In genomic region chr15:8716330-8716964, GRCm38 (mm10) we compare ENCODE assay signal across 8 mouse cellular contexts. TPM values are rescaled to one million over a fixed set of nuclear protein-coding genes. Genes with fewer than 3 reads are reported as not detected.
DNase-seq lines count a peak whose midpoint lies in the region; ATAC-seq and TF ChIP-seq lines count a peak whose summit lies in the region.

No protein-coding gene starts in this region.

- TF ChIP-seq CTCF in intestine, postnatal 0 days (IDR thresholded peaks at IDR 0.05; ENCODE audit: low read depth) = no peak
- no peak for TF ChIP-seq CTCF in cerebellum, adult 2 months (IDR thresholded peaks at IDR 0.05; ENCODE audit: borderline replicate concordance, insufficient read depth, low read depth, low read length)

- H3K4me3 ChIP-seq in lung, embryonic 15.5 days = no peak overlapping the region
- no peak overlapping the region for H3K4me3 ChIP-seq in embryonic facial prominence, embryonic 14.5 days (ENCODE audit: low read depth, low read length)
- no peak overlapping the region for H3K4me3 ChIP-seq in intestine, postnatal 0 days (ENCODE audit: low read depth, low read length)
- no peak overlapping the region for H3K4me3 ChIP-seq in neural tube, embryonic 15.5 days (replicated peaks)
- H3K4me3 ChIP-seq in cerebellum, adult 2 months (replicated peaks; ENCODE audit: insufficient read depth, low read depth, low read length) = no peak overlapping the region

- DNase-seq in lung, postnatal 10 days = no peak
- DNase-seq in embryonic facial prominence, embryonic 14.5 days (ENCODE audit: low spot score) = no peak
- DNase-seq in cerebellum, adult 2 months = no peak
- DNase-seq in B cell, adult 2 months = no peak
- no peak for DNase-seq in adipocyte (ENCODE audit: low spot score)

- no peak for TF ChIP-seq POLR2A in cerebellum, adult 2 months (IDR thresholded peaks at IDR 0.05; ENCODE audit: borderline replicate concordance, insufficient read depth, low read length)

- WGBS in lung, embryonic 15.5 days = 21% methylated on average over 12 of the region's 12 CpGs
- WGBS in embryonic facial prominence, embryonic 14.5 days = 20% methylated on average over 12 of the region's 12 CpGs
- 21% methylated on average over 12 of the region's 12 CpGs for WGBS in intestine, postnatal 0 days
- 5% methylated on average over 12 of the region's 12 CpGs for WGBS in neural tube, embryonic 15.5 days
- whole genome bisulfite sequencing in cerebellum, adult 2 months = 23% methylated on average over 12 of the region's 12 CpGs

- peaks cover 11% of the 10 kb centered on the region; the same call in 1 of the 2 replicates for H3K4me1 ChIP-seq in lung, embryonic 15.5 days
- H3K4me1 ChIP-seq in embryonic facial prominence, embryonic 14.5 days (ENCODE audit: control insufficient read depth, insufficient read depth, low read length) = peaks cover 12% of the 10 kb centered on the region; the same call in 1 of the 2 replicates
- H3K4me1 ChIP-seq in intestine, postnatal 0 days (replicated peaks; ENCODE audit: control insufficient read depth, insufficient read depth, low read length) = no peaks in the 10 kb centered on the region
- H3K4me1 ChIP-seq in neural tube, embryonic 15.5 days = peaks cover 11% of the 10 kb centered on the region
- no peaks in the 10 kb centered on the region for H3K4me1 ChIP-seq in cerebellum, adult 2 months (ENCODE audit: control insufficient read depth, insufficient read depth, low read length)

- H3K9me3 ChIP-seq in lung, embryonic 15.5 days = no peaks in the 10 kb centered on the region
- H3K9me3 ChIP-seq in embryonic facial prominence, embryonic 14.5 days (ENCODE audit: control insufficient read depth, low read length) = no peaks in the 10 kb centered on the region
- H3K9me3 ChIP-seq in intestine, postnatal 0 days (ENCODE audit: control insufficient read depth) = no peaks in the 10 kb centered on the region
- no peaks in the 10 kb centered on the region for H3K9me3 ChIP-seq in neural tube, embryonic 15.5 days (replicated peaks)

- ATAC-seq in lung, embryonic 15.5 days (ENCODE audit: borderline replicate concordance, extremely low read depth, low FRiP score, low TSS enrichment) = peak; percentile 25; the same call in 1 of the 2 replicates
- no peak for ATAC-seq in embryonic facial prominence, embryonic 14.5 days (ENCODE audit: low read depth)
- no peak for ATAC-seq in intestine, postnatal 0 days
- peak; percentile 43; the same call in 1 of the 2 replicates for ATAC-seq in neural tube, embryonic 15.5 days (ENCODE audit: low FRiP score)

- H3K27ac ChIP-seq in lung, embryonic 15.5 days = no peak overlapping the region
- no peak overlapping the region for H3K27ac ChIP-seq in embryonic facial prominence, embryonic 14.5 days (replicated peaks; ENCODE audit: low read depth, low read length)
- H3K27ac ChIP-seq in intestine, postnatal 0 days (ENCODE audit: low read depth, low read length) = no peak overlapping the region
- no peak overlapping the region for H3K27ac ChIP-seq in neural tube, embryonic 15.5 days (replicated peaks)
- H3K27ac ChIP-seq in cerebellum, adult 2 months (ENCODE audit: insufficient read depth, low read length) = no peak overlapping the region

- no peaks in the 10 kb centered on the region for H3K27me3 ChIP-seq in lung, embryonic 15.5 days
- no peaks in the 10 kb centered on the region for H3K27me3 ChIP-seq in embryonic facial prominence, embryonic 14.5 days (replicated peaks; ENCODE audit: control insufficient read depth, insufficient read depth, low read length)
- no peaks in the 10 kb centered on the region for H3K27me3 ChIP-seq in intestine, postnatal 0 days (replicated peaks; ENCODE audit: control insufficient read depth, insufficient read depth, low read length)
- no peaks in the 10 kb centered on the region for H3K27me3 ChIP-seq in neural tube, embryonic 15.5 days (replicated peaks)
- no peaks in the 10 kb centered on the region for H3K27me3 ChIP-seq in cerebellum, adult 2 months (ENCODE audit: control insufficient read depth, insufficient read depth, low read length)

- H3K9ac ChIP-seq in lung, embryonic 15.5 days = no peak overlapping the region
- peak overlapping the region; percentile 30; the same call in 1 of the 2 replicates for H3K9ac ChIP-seq in embryonic facial prominence, embryonic 14.5 days (ENCODE audit: low read depth, low read length)
- H3K9ac ChIP-seq in intestine, postnatal 0 days (ENCODE audit: low read depth, low read length) = no peak overlapping the region
- no peak overlapping the region for H3K9ac ChIP-seq in neural tube, embryonic 15.5 days (replicated peaks)

- H3K36me3 ChIP-seq in lung, embryonic 15.5 days = no peaks in the 10 kb centered on the region
- no peaks in the 10 kb centered on the region for H3K36me3 ChIP-seq in embryonic facial prominence, embryonic 14.5 days (ENCODE audit: control insufficient read depth, insufficient read depth, low read length)
- no peaks in the 10 kb centered on the region for H3K36me3 ChIP-seq in intestine, postnatal 0 days (ENCODE audit: control insufficient read depth, insufficient read depth)
- H3K36me3 ChIP-seq in neural tube, embryonic 15.5 days = no peaks in the 10 kb centered on the region

- H3K4me2 ChIP-seq in lung, embryonic 15.5 days = peak overlapping the region; percentile 36
- peak overlapping the region; percentile 38 for H3K4me2 ChIP-seq in embryonic facial prominence, embryonic 14.5 days (ENCODE audit: low read depth, low read length)
- 0 out of 2 replicates have a peak overlapping the region, but pooled peaks have one; percentile 24 for H3K4me2 ChIP-seq in intestine, postnatal 0 days (replicated peaks; ENCODE audit: low read depth)
- H3K4me2 ChIP-seq in neural tube, embryonic 15.5 days = peak overlapping the region; percentile 45

RNA-seq across cellular contexts. Expression of gene Slc1a3, which starts 5.9 kb away (rescaled TPM):
- polyA plus RNA-seq in lung, embryonic 15.5 days (2015; fragmentation: Nextera tagmentation; extraction: Ambion mirVana) = 20.9 and 23.8 TPM in 2 replicates
- 32.8 and 36.5 TPM in 2 replicates for polyA plus RNA-seq in embryonic facial prominence, embryonic 14.5 days (2014; fragmentation: Nextera tagmentation; extraction: Ambion mirVana)
- 0.50 and 0.53 TPM in 2 replicates for polyA plus RNA-seq in intestine, postnatal 0 days (2015; fragmentation: Nextera tagmentation; extraction: Ambion mirVana)
- 169 and 174 TPM in 2 replicates for polyA plus RNA-seq in neural tube, embryonic 15.5 days (2015; fragmentation: Nextera tagmentation; extraction: Ambion mirVana)
- polyA plus RNA-seq in cerebellum, adult 2 months (2012; rRNA removed) = 373 and 443 TPM in 2 replicates

Comparison
In these comparisons a context has a peak if more than half of its experiments do, and no peak if none do; other contexts are left out.
1. ATAC-seq: peak in lung, embryonic 15.5 days (single experiment) and neural tube, embryonic 15.5 days (single experiment); none in embryonic facial prominence, embryonic 14.5 days (single experiment) and intestine, postnatal 0 days (single experiment).
2. RNA of gene Slc1a3, which starts 5.9 kb away (polyA plus RNA-seq): 373 to 443 TPM in cerebellum, adult 2 months, 169 to 174 TPM in neural tube, embryonic 15.5 days, 32.8 to 36.5 TPM in embryonic facial prominence, embryonic 14.5 days and 20.9 to 23.8 TPM in lung, embryonic 15.5 days; 0.50 to 0.53 TPM in intestine, postnatal 0 days; every median in the first group is over 10 times any median in the second.
3. Peak in every context shown above with its lines, with median percentiles within 50 percentile points of each other: H3K4me2 ChIP-seq.